Mouse (Mus musculus): ENCODE results near the gene Gm1043. TPM values are rescaled to one million over a fixed set of nuclear protein-coding genes. Genes with fewer than 3 reads are reported as not detected.

The Gm1043 gene
- polyA plus RNA-seq, 1 experiment from 2014 or later: not detected

DNA sequence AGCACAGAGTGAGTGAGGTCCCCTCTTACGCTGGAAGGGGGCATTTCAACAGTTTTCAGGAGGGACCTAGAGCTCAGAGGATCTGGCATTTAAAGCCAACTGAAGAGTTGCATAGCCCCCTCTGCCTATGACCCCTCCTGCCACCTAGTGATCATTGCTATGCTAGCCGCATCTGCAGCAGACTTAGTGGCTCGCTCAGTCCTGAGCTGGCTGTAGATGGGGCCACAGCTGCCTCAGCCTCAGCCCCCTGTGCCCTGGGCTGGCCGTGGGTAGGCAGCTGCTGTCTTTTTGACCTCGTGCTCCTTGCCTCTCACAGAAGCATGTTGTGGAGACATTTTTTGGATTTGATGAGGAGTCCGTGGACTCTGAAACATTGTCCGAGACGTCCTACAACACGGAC, 32.0 kb downstream of the Gm1043 start:
- WGBS: 61% methylated on average over 9 of the region's 9 CpGs
- Histone ChIP-seq H3K9ac (ENCODE audit: low read depth, low read length) (no peak overlapping the region), H3K27me3 (ENCODE audit: insufficient read depth, low read length) (no peaks in the 10 kb centered on the region), H3K4me2 (ENCODE audit: low read length) (no peak overlapping the region), H3K4me1 (replicated peaks; ENCODE audit: insufficient read depth, low read length) (no peaks in the 10 kb centered on the region), H3K36me3 (ENCODE audit: insufficient read depth, low read length) (no peaks in the 10 kb centered on the region), H3K9me3 (replicated peaks; ENCODE audit: low read length) (no peaks in the 10 kb centered on the region), H3K4me3 (replicated peaks; ENCODE audit: low read depth, low read length) (no peak overlapping the region), H3K27ac (no peak overlapping the region)
- ATAC-seq (replicated peaks; ENCODE audit: low FRiP score, low read depth) (no peak), DNase-seq (ENCODE audit: low spot score) (no peak)
- TF ChIP-seq CTCF (IDR thresholded peaks at IDR 0.05; ENCODE audit: low read depth): no peak

- H3K4me3 ChIP-seq (replicated peaks; ENCODE audit: low read depth, low read length): no peak overlapping the region
- 47% methylated on average over 4 of the region's 4 CpGs for WGBS
- H3K9ac ChIP-seq (ENCODE audit: low read depth, low read length): no peak overlapping the region
- H3K27me3 ChIP-seq (ENCODE audit: insufficient read depth, low read length): no peaks in the 10 kb centered on the region
- H3K4me1 ChIP-seq (replicated peaks; ENCODE audit: insufficient read depth, low read length): no peaks in the 10 kb centered on the region
- DNase-seq (ENCODE audit: low spot score): peak; percentile 39
- no peak for ATAC-seq (replicated peaks; ENCODE audit: low FRiP score, low read depth)
- no peaks in the 10 kb centered on the region for H3K36me3 ChIP-seq (ENCODE audit: insufficient read depth, low read length)
- H3K4me2 ChIP-seq (ENCODE audit: low read length): no peak overlapping the region
- TF ChIP-seq CTCF (IDR thresholded peaks at IDR 0.05; ENCODE audit: low read depth): peak; percentile 75
- no peaks in the 10 kb centered on the region for H3K9me3 ChIP-seq (replicated peaks; ENCODE audit: low read length)
- H3K27ac ChIP-seq: no peak overlapping the region
Observed at GRCm38 (mm10) chr5:37118242-37118641, 33.1 kb downstream of the Gm1043 start.

GRCm38 (mm10) chr5:37121186-37121680, 36.1 kb downstream of the Gm1043 start:
- no peak overlapping the region for H3K9ac ChIP-seq (ENCODE audit: low read depth, low read length)
- no peaks in the 10 kb centered on the region for H3K36me3 ChIP-seq (ENCODE audit: insufficient read depth, low read length)
- 43% methylated on average over 7 of the region's 7 CpGs for WGBS
- H3K4me3 ChIP-seq (replicated peaks; ENCODE audit: low read depth, low read length): no peak overlapping the region
- H3K4me2 ChIP-seq (ENCODE audit: low read length): no peak overlapping the region
- no peaks in the 10 kb centered on the region for H3K4me1 ChIP-seq (replicated peaks; ENCODE audit: insufficient read depth, low read length)
- DNase-seq (ENCODE audit: low spot score) (no peak), ATAC-seq (replicated peaks; ENCODE audit: low FRiP score, low read depth) (no peak)
- no peaks in the 10 kb centered on the region for H3K9me3 ChIP-seq (replicated peaks; ENCODE audit: low read length)
- no peak for TF ChIP-seq CTCF (IDR thresholded peaks at IDR 0.05; ENCODE audit: low read depth)
- no peak overlapping the region for H3K27ac ChIP-seq
- no peaks in the 10 kb centered on the region for H3K27me3 ChIP-seq (ENCODE audit: insufficient read depth, low read length)

- 48% methylated on average over 4 of the region's 4 CpGs for WGBS
- Histone ChIP-seq H3K36me3 (ENCODE audit: insufficient read depth, low read length) (no peaks in the 10 kb centered on the region), H3K4me2 (ENCODE audit: low read length) (no peak overlapping the region), H3K27me3 (ENCODE audit: insufficient read depth, low read length) (no peaks in the 10 kb centered on the region), H3K9me3 (replicated peaks; ENCODE audit: low read length) (no peaks in the 10 kb centered on the region), H3K4me3 (replicated peaks; ENCODE audit: low read depth, low read length) (no peak overlapping the region), H3K27ac (no peak overlapping the region), H3K9ac (ENCODE audit: low read depth, low read length) (no peak overlapping the region), H3K4me1 (replicated peaks; ENCODE audit: insufficient read depth, low read length) (no peaks in the 10 kb centered on the region)
- peak; percentile 61 for DNase-seq (ENCODE audit: low spot score)
- TF ChIP-seq CTCF (IDR thresholded peaks at IDR 0.05; ENCODE audit: low read depth): no peak
- ATAC-seq (replicated peaks; ENCODE audit: low FRiP score, low read depth): no peak
Observed at GRCm38 (mm10) chr5:37131841-37132240, 46.7 kb downstream of the Gm1043 start.

DNA sequence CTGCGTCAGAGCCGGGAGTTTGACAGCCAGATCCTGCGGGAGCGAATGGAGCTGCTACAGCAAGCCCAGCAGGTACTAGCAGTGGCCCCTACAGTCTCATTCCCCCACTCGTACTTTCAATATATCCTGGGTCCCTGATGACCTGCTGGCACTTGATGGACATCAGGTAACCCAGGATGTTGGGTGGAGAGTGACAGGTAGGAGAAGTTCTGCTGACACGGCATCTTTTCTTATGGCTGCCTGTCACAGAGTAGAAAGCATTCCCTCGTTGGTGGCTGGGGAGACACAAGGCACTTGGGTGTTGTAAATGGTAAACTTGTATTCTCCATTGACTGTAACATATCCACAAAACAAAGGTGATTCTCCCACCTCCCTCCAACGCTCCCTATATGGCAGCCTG, 56.6 kb downstream of the Gm1043 start:
- no peak for DNase-seq (ENCODE audit: low spot score)
- WGBS: 70% methylated on average over 8 of the region's 8 CpGs
- Histone ChIP-seq H3K36me3 (ENCODE audit: insufficient read depth, low read length) (no peaks in the 10 kb centered on the region), H3K27ac (no peak overlapping the region), H3K4me2 (ENCODE audit: low read length) (no peak overlapping the region), H3K4me1 (replicated peaks; ENCODE audit: insufficient read depth, low read length) (no peaks in the 10 kb centered on the region), H3K4me3 (replicated peaks; ENCODE audit: low read depth, low read length) (no peak overlapping the region), H3K9ac (ENCODE audit: low read depth, low read length) (no peak overlapping the region), H3K9me3 (replicated peaks; ENCODE audit: low read length) (no peaks in the 10 kb centered on the region), H3K27me3 (ENCODE audit: insufficient read depth, low read length) (no peaks in the 10 kb centered on the region)
- no peak for ATAC-seq (replicated peaks; ENCODE audit: low FRiP score, low read depth)
- TF ChIP-seq CTCF (IDR thresholded peaks at IDR 0.05; ENCODE audit: low read depth): no peak

DNA sequence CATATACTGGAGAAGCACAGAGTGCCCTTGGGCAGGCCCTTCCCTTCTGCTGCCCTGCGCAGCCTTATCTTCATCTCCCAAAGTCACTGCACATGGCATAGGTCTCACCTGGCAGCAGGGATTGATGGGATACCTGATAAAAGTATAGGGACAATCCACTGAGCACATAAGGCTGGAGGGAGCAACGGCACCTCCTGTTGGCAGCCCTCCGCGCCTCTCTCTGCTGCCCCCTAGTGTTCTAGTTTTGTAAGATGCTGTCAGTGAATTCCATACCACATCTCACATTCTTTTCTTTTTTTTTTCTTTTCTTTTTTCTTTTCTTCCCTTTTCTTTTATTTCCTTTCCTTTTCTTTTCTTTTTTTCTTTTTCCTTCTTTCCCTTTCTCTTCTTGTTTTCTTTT, 62.4 kb downstream of the Gm1043 start:
- peak; percentile 87 for TF ChIP-seq CTCF (IDR thresholded peaks at IDR 0.05; ENCODE audit: low read depth)
- no peak overlapping the region for H3K27ac ChIP-seq
- DNase-seq (ENCODE audit: low spot score): peak; percentile 61
- no peak for ATAC-seq (replicated peaks; ENCODE audit: low FRiP score, low read depth)
- no peaks in the 10 kb centered on the region for H3K4me1 ChIP-seq (replicated peaks; ENCODE audit: insufficient read depth, low read length)
- 15% methylated on average over 4 of the region's 4 CpGs for WGBS
- no peak overlapping the region for H3K4me2 ChIP-seq (ENCODE audit: low read length)
- H3K4me3 ChIP-seq (replicated peaks; ENCODE audit: low read depth, low read length): no peak overlapping the region
- no peaks in the 10 kb centered on the region for H3K9me3 ChIP-seq (replicated peaks; ENCODE audit: low read length)
- no peaks in the 10 kb centered on the region for H3K27me3 ChIP-seq (ENCODE audit: insufficient read depth, low read length)
- no peak overlapping the region for H3K9ac ChIP-seq (ENCODE audit: low read depth, low read length)
- H3K36me3 ChIP-seq (ENCODE audit: insufficient read depth, low read length): no peaks in the 10 kb centered on the region

DNA sequence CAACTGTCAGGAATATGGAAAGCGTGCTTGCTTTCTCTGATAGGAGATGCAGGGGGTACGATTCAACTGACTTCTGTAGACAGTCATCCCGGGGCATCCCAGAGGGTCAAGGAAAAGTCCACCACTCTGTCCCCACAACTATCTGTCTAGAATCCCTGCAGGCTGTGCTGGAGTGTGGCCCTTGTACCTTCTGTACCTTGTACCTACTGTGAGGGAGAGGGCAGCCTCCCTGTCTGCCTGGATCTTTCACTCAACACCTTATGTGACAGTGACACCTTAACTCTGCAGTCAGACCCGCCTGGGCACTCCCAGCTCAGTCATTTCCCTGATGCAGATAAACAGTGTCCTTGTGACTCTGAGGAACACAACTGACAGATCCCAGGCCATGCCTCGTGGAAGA, 65.5 kb downstream of the Gm1043 start:
- Histone ChIP-seq H3K27ac (no peak overlapping the region), H3K27me3 (ENCODE audit: insufficient read depth, low read length) (no peaks in the 10 kb centered on the region), H3K4me3 (replicated peaks; ENCODE audit: low read depth, low read length) (no peak overlapping the region), H3K36me3 (ENCODE audit: insufficient read depth, low read length) (no peaks in the 10 kb centered on the region), H3K4me2 (ENCODE audit: low read length) (no peak overlapping the region), H3K4me1 (replicated peaks; ENCODE audit: insufficient read depth, low read length) (no peaks in the 10 kb centered on the region), H3K9ac (ENCODE audit: low read depth, low read length) (no peak overlapping the region), H3K9me3 (replicated peaks; ENCODE audit: low read length) (no peaks in the 10 kb centered on the region)
- no peak for ATAC-seq (replicated peaks; ENCODE audit: low FRiP score, low read depth)
- DNase-seq (ENCODE audit: low spot score): no peak
- TF ChIP-seq CTCF (IDR thresholded peaks at IDR 0.05; ENCODE audit: low read depth): no peak
- 63% methylated on average over 5 of the region's 5 CpGs for whole genome bisulfite sequencing

Data from kidney, postnatal 0 days (tissue).